Mouse (Mus musculus) spleen, adult 2 months (tissue): ENCODE data around the gene Ptprcap. TPM values are rescaled to one million over a fixed set of nuclear protein-coding genes. Genes with fewer than 3 reads are reported as not detected.
"Not testable (repeated sequence)": the region's sequence is repeated elsewhere in the genome, so short reads cannot be mapped to it uniquely, and the experiment has no call there.

Experiments
- DNase-seq, 2 experiments: peaks; one replicate each; pipeline versions ENCODE4 v3.0.0 to v3.0.0-alpha.2; 2012 to 2021; ENCODE audit warnings: low spot score in 2 of 2, low read depth in 1 of 2
- H3K27ac ChIP-seq: fragments of 200-500 bp; 2 replicates; pipeline ENCODE4 v1.5.1; 2012; ENCODE audit warnings: low read length, inconsistent platforms; ENCODE audit not compliant: insufficient read depth
- H3K27me3 ChIP-seq: fragments of 200-500 bp; 2 replicates; pipeline ENCODE4 v1.6.1; 2012; ENCODE audit warnings: mild to moderate bottlenecking, moderate library complexity, low read length, inconsistent platforms; ENCODE audit not compliant: control insufficient read depth, insufficient read depth
- H3K36me3 ChIP-seq: fragments of 200-500 bp; 2 replicates; pipeline ENCODE4 v1.6.1; 2012; ENCODE audit warnings: mild to moderate bottlenecking, low read length, inconsistent platforms; ENCODE audit not compliant: control insufficient read depth, insufficient read depth
- H3K4me1 ChIP-seq: fragments of 200-500 bp; 2 replicates; pipeline ENCODE4 v1.6.1; 2011; ENCODE audit warnings: inconsistent platforms; ENCODE audit not compliant: control insufficient read depth, insufficient read depth, insufficient read length
- H3K4me3 ChIP-seq: fragments of 200-500 bp; 2 replicates; pipeline ENCODE4 v1.5.1; 2011; ENCODE audit warnings: mild to moderate bottlenecking, inconsistent platforms; ENCODE audit not compliant: insufficient read depth, insufficient read length; ENCODE audit errors: extremely low read depth
- CTCF ChIP-seq: fragments of 200-500 bp; IDR thresholded peaks from 2 replicates; pipeline ENCODE4 v1.5.1; 2011; ENCODE audit warnings: mild to moderate bottlenecking, inconsistent platforms; ENCODE audit not compliant: insufficient read depth, insufficient read length, insufficient replicate concordance; ENCODE audit errors: extremely low read depth
- POLR2A ChIP-seq: fragments of 200-500 bp; IDR thresholded peaks from 2 replicates; pipeline ENCODE4 v1.6.1; 2011; ENCODE audit warnings: low read depth, low read length, inconsistent platforms
- WGBS: fragments of 180-500 bp; shearing (Covaris S2); methylation state at CpG from one replicate; pipeline ENCODE4 v1.1.7; 2018; 5-methylcytosine and 5-hydroxymethylcytosine counted together
- polyA plus RNA-seq: library from polyadenylated mRNA; depleted of rRNA; stranded (reverse); fragments of >200 nt; gene quantifications from 2 replicates; pipeline ENCODE4 v1.2.3, GENCODE M21; 2012

Gene Ptprcap
- polyA plus RNA-seq, 1 experiment = 631 TPM

- TF ChIP-seq POLR2A = no peak
- TF ChIP-seq CTCF = no peak
- peaks cover 11% of the 10 kb centered on the region for H3K36me3 ChIP-seq
- peaks cover 29% of the 10 kb centered on the region for H3K4me1 ChIP-seq
- H3K27me3 ChIP-seq = no peaks in the 10 kb centered on the region
- peak overlapping the region; percentile 8 for H3K4me3 ChIP-seq
- peak in 1 of 2 experiments; percentile 4 for DNase-seq
- WGBS = 62% methylated on average over 2 of the region's 2 CpGs
- peak overlapping the region; percentile 99 for H3K27ac ChIP-seq
Observed at GRCm38 (mm10) chr19:4120496-4120895, 32.9 kb upstream of the Ptprcap start.

DNA sequence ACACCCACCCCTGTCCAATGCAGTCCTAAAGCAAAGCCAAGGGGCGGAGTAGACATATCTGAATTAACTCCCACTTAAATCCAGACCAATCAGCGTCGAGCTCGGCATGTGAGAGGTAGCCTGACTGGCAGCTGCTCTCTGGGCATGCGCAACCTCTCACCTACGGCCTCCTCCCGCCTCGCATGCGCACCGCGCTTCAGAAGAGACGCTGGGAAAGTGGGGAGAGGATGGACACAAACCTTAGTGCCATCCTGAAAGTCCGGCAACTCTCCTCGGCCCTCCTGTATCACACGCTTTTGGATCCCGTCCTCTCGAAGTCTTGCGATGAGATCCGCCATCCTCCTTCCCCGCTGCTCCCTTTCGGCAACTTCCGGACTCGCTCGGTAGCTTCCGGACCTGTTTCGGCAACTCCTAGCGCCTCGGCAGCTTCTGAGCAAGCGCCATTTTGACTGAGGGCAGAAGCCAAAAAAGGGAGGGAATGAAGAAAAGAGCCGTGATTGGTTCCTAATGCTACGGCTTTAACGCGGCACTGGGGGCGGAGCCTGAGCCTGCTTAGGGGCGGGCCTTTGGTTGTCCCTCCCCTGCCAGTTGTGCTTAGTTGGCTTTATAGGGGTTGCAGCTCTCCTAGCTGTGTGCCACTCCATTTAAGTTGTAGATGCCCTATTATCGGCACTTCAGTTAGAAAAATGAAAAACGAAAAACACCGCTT, 32.2 kb upstream of the Ptprcap start:
- TF ChIP-seq CTCF = no peak
- TF ChIP-seq POLR2A = peak; percentile 80
- peak overlapping the region; percentile 99 for H3K27ac ChIP-seq
- WGBS = 2% methylated on average over 38 of the region's 38 CpGs
- H3K4me3 ChIP-seq = peak overlapping the region; percentile 90
- peaks cover 29% of the 10 kb centered on the region for H3K4me1 ChIP-seq
- H3K36me3 ChIP-seq = peaks cover 5% of the 10 kb centered on the region; the same call in 1 of the 2 replicates
- no peaks in the 10 kb centered on the region for H3K27me3 ChIP-seq
- peak; percentile 99 for DNase-seq

GRCm38 (mm10) chr19:4121896-4122295, 31.5 kb upstream of the Ptprcap start:
- Histone ChIP-seq H3K27ac (peak overlapping the region; percentile 78), H3K4me1 (peaks cover 32% of the 10 kb centered on the region)
- DNase-seq = peak in 1 of 2 experiments; percentile 15
- 30% methylated on average over 6 of the region's 6 CpGs for WGBS
- not testable (repeated sequence) for H3K36me3 ChIP-seq, H3K4me3 ChIP-seq, H3K27me3 ChIP-seq

GRCm38 (mm10) chr19:4122411-4123370, 30.7 kb upstream of the Ptprcap start:
- peak in 1 of 2 experiments; percentile 3 for DNase-seq
- 31% methylated on average over 7 of the region's 7 CpGs for WGBS
- Histone ChIP-seq H3K27me3 (no peaks in the 10 kb centered on the region), H3K4me3 (no peak overlapping the region), H3K27ac (peak overlapping the region; percentile 60), H3K36me3 (peaks cover 5% of the 10 kb centered on the region), H3K4me1 (peaks cover 35% of the 10 kb centered on the region)
- TF ChIP-seq CTCF (no peak), POLR2A (no peak)

GRCm38 (mm10) chr19:4124432-4124831, 29.0 kb upstream of the Ptprcap start:
- 93% methylated on average over 4 of the region's 4 CpGs for WGBS
- Histone ChIP-seq H3K4me3 (no peak overlapping the region), H3K36me3 (peaks cover 9% of the 10 kb centered on the region), H3K27ac (peak overlapping the region; percentile 10), H3K4me1 (peaks cover 30% of the 10 kb centered on the region), H3K27me3 (no peaks in the 10 kb centered on the region)
- TF ChIP-seq POLR2A (no peak), CTCF (no peak)
- peak in 1 of 2 experiments; percentile 3 for DNase-seq

- H3K4me1 ChIP-seq = peaks cover 27% of the 10 kb centered on the region
- peak overlapping the region; percentile 33; the same call in 1 of the 2 replicates for H3K4me3 ChIP-seq
- DNase-seq = not testable (repeated sequence)
Observed at GRCm38 (mm10) chr19:4125268-4125667, 28.1 kb upstream of the Ptprcap start.

More at GRCm38 (mm10) chr19:4125268-4125667, 28.1 kb upstream of the Ptprcap start:
- H3K36me3 ChIP-seq = peaks cover 12% of the 10 kb centered on the region
- peak overlapping the region; percentile 70 for H3K27ac ChIP-seq
- 27% methylated on average over 4 of the region's 4 CpGs for WGBS
- H3K27me3 ChIP-seq = not testable (repeated sequence)
